Mouse (Mus musculus) erythroblast, embryonic 14.5 days (primary cell): ENCODE results near the gene Fam216a.

ENCODE experiments used
- GATA1 ChIP-seq: IDR thresholded peaks from 2 replicates; pipeline ENCODE4 v1.6.1; 2012; ENCODE audit warnings: low read length, inconsistent platforms, mixed read lengths
- TAL1 ChIP-seq: IDR thresholded peaks from 3 replicates; pipeline ENCODE4 v1.6.1; 2012; ENCODE audit warnings: low read length, inconsistent platforms, mixed read lengths

- TF ChIP-seq GATA1, result no peak
- no peak for TF ChIP-seq TAL1
Observed at GRCm38 (mm10) chr5:122325477-122325876, 46.7 kb downstream of the Fam216a start.
